Mouse (Mus musculus): Measurements from ENCODE around the gene Elmo3. TPM values are rescaled to one million over a fixed set of nuclear protein-coding genes. Genes with fewer than 3 reads are reported as not detected.

Elmo3 gene
- 3.4 and 4.2 TPM in 2 replicates for polyA plus RNA-seq (2016; fragmentation: Nextera tagmentation; extraction: Ambion mirVana)

GRCm38 (mm10) chr8:105305211-105306145 is at the start of gene Elmo3:
Elmo3 (plus strand) TSS chr8:105305601.
- H3K4me3 ChIP-seq, result peak within 1 kb of the TSS; percentile 32
- WGBS, result 6% methylated on average over 29 of the region's 30 CpGs
- H3K4me2 ChIP-seq (replicated peaks), result peak within 1 kb of the TSS; percentile 74
- H3K9me3 ChIP-seq, result no peaks in the 10 kb centered on the region
- H3K36me3 ChIP-seq, result peaks cover 65% of the 10 kb centered on the region
- H3K9ac ChIP-seq, result peak within 1 kb of the TSS; percentile 49
- ATAC-seq (ENCODE audit: insufficient number of reproducible peaks, insufficient read depth, low FRiP score, low TSS enrichment), result peak; percentile 49
- peak within 1 kb of the TSS; percentile 73 for H3K27ac ChIP-seq
- H3K27me3 ChIP-seq, result no peaks in the 10 kb centered on the region
- H3K4me1 ChIP-seq, result peaks cover 25% of the 10 kb centered on the region

- H3K4me3 ChIP-seq, result no peak overlapping the region
- peaks cover 65% of the 10 kb centered on the region for H3K27me3 ChIP-seq
- H3K9ac ChIP-seq, result no peak overlapping the region
- no peak for ATAC-seq (ENCODE audit: insufficient number of reproducible peaks, insufficient read depth, low FRiP score, low TSS enrichment)
- H3K4me1 ChIP-seq, result peaks cover 27% of the 10 kb centered on the region
- no peaks in the 10 kb centered on the region for H3K36me3 ChIP-seq
- H3K27ac ChIP-seq, result no peak overlapping the region
- no peak overlapping the region for H3K4me2 ChIP-seq (replicated peaks)
- no peaks in the 10 kb centered on the region for H3K9me3 ChIP-seq
- 69% methylated on average over 7 of the region's 7 CpGs for WGBS
Observed at GRCm38 (mm10) chr8:105257318-105258114, 47.9 kb upstream of the Elmo3 start.

- WGBS, result 3% methylated on average over 55 of the region's 55 CpGs
- Histone ChIP-seq H3K9ac (peak overlapping the region; percentile 42; the same call in 1 of the 2 replicates), H3K4me3 (peak overlapping the region; percentile 34), H3K27me3 (peaks cover 81% of the 10 kb centered on the region), H3K9me3 (no peaks in the 10 kb centered on the region), H3K27ac (no peak overlapping the region), H3K4me2 (replicated peaks) (peak overlapping the region; percentile 69), H3K36me3 (no peaks in the 10 kb centered on the region), H3K4me1 (peaks cover 26% of the 10 kb centered on the region)
- ATAC-seq (ENCODE audit: insufficient number of reproducible peaks, insufficient read depth, low FRiP score, low TSS enrichment), result peak; percentile 29
Observed at GRCm38 (mm10) chr8:105258911-105259720, 46.3 kb upstream of the Elmo3 start.

GRCm38 (mm10) chr8:105259721-105260320 is 45.6 kb upstream of the Elmo3 start:
- H3K9me3 ChIP-seq, result no peaks in the 10 kb centered on the region
- WGBS, result 4% methylated on average over 30 of the region's 30 CpGs
- no peaks in the 10 kb centered on the region for H3K36me3 ChIP-seq
- H3K9ac ChIP-seq, result peak overlapping the region; percentile 42; the same call in 1 of the 2 replicates
- ATAC-seq (ENCODE audit: insufficient number of reproducible peaks, insufficient read depth, low FRiP score, low TSS enrichment), result peak; percentile 22
- H3K4me2 ChIP-seq (replicated peaks), result peak overlapping the region; percentile 69
- peaks cover 87% of the 10 kb centered on the region for H3K27me3 ChIP-seq
- no peak overlapping the region for H3K27ac ChIP-seq
- H3K4me3 ChIP-seq, result peak overlapping the region; percentile 34
- peaks cover 24% of the 10 kb centered on the region for H3K4me1 ChIP-seq

GRCm38 (mm10) chr8:105260371-105261099 is 44.9 kb upstream of the Elmo3 start:
- Histone ChIP-seq H3K9me3 (no peaks in the 10 kb centered on the region), H3K36me3 (no peaks in the 10 kb centered on the region), H3K4me1 (peaks cover 20% of the 10 kb centered on the region), H3K9ac (no peak overlapping the region), H3K27ac (no peak overlapping the region), H3K4me3 (no peak overlapping the region), H3K4me2 (replicated peaks) (no peak overlapping the region), H3K27me3 (peaks cover 94% of the 10 kb centered on the region)
- ATAC-seq (ENCODE audit: insufficient number of reproducible peaks, insufficient read depth, low FRiP score, low TSS enrichment), result no peak
- 68% methylated on average over 7 of the region's 7 CpGs for WGBS

GRCm38 (mm10) chr8:105261326-105261980 is 43.9 kb upstream of the Elmo3 start:
- no peaks in the 10 kb centered on the region for H3K36me3 ChIP-seq
- no peak overlapping the region for H3K4me3 ChIP-seq
- no peak for ATAC-seq (ENCODE audit: insufficient number of reproducible peaks, insufficient read depth, low FRiP score, low TSS enrichment)
- H3K4me1 ChIP-seq, result peaks cover 19% of the 10 kb centered on the region
- H3K9ac ChIP-seq, result no peak overlapping the region
- H3K4me2 ChIP-seq (replicated peaks), result no peak overlapping the region
- no peak overlapping the region for H3K27ac ChIP-seq
- peaks cover 94% of the 10 kb centered on the region for H3K27me3 ChIP-seq
- peaks cover 5% of the 10 kb centered on the region; the same call in 1 of the 2 replicates for H3K9me3 ChIP-seq
- 84% methylated on average over 12 of the region's 12 CpGs for WGBS

- peak overlapping the region; percentile 56 for H3K4me3 ChIP-seq
- no peak overlapping the region for H3K27ac ChIP-seq
- no peak overlapping the region for H3K9ac ChIP-seq
- H3K36me3 ChIP-seq, result no peaks in the 10 kb centered on the region
- peak overlapping the region; percentile 73; the same call in 1 of the 2 replicates for H3K4me2 ChIP-seq (replicated peaks)
- peaks cover 27% of the 10 kb centered on the region for H3K4me1 ChIP-seq
- 36% methylated on average over 16 of the region's 16 CpGs for WGBS
- no peak for ATAC-seq (ENCODE audit: insufficient number of reproducible peaks, insufficient read depth, low FRiP score, low TSS enrichment)
- peaks cover 95% of the 10 kb centered on the region for H3K27me3 ChIP-seq
- H3K9me3 ChIP-seq, result peaks cover 5% of the 10 kb centered on the region; the same call in 1 of the 2 replicates
Observed at GRCm38 (mm10) chr8:105263244-105263912, 42.0 kb upstream of the Elmo3 start.

- H3K4me1 ChIP-seq, result peaks cover 24% of the 10 kb centered on the region
- peaks cover 95% of the 10 kb centered on the region for H3K27me3 ChIP-seq
- H3K27ac ChIP-seq, result no peak within 1 kb of the TSS
- 1% methylated on average over 54 of the region's 54 CpGs for WGBS
- H3K4me2 ChIP-seq (replicated peaks), result peak within 1 kb of the TSS; percentile 73
- peaks cover 5% of the 10 kb centered on the region; the same call in 1 of the 2 replicates for H3K9me3 ChIP-seq
- peak within 1 kb of the TSS; percentile 56 for H3K4me3 ChIP-seq
- peak within 1 kb of the TSS; percentile 62 for H3K9ac ChIP-seq
- H3K36me3 ChIP-seq, result no peaks in the 10 kb centered on the region
- no peak for ATAC-seq (ENCODE audit: insufficient number of reproducible peaks, insufficient read depth, low FRiP score, low TSS enrichment)
Observed at GRCm38 (mm10) chr8:105264024-105264982, 41.1 kb upstream of the Elmo3 start, which contains the start of the genes Tradd and Fbxl8. Tradd (minus strand) TSS chr8:105264609. Fbxl8 (plus strand) TSS chr8:105264648.

GRCm38 (mm10) chr8:105265128-105265527 is 40.3 kb upstream of the Elmo3 start:
- H3K9ac ChIP-seq, result no peak overlapping the region

More at GRCm38 (mm10) chr8:105265128-105265527, 40.3 kb upstream of the Elmo3 start:
- H3K27ac ChIP-seq, result no peak overlapping the region
- peak overlapping the region; percentile 56 for H3K4me3 ChIP-seq
- no peak for ATAC-seq (ENCODE audit: insufficient number of reproducible peaks, insufficient read depth, low FRiP score, low TSS enrichment)
- H3K9me3 ChIP-seq, result peaks cover 5% of the 10 kb centered on the region; the same call in 1 of the 2 replicates
- no peaks in the 10 kb centered on the region for H3K36me3 ChIP-seq
- peak overlapping the region; percentile 73 for H3K4me2 ChIP-seq (replicated peaks)
- H3K27me3 ChIP-seq, result peaks cover 95% of the 10 kb centered on the region
- WGBS, result 13% methylated on average over 10 of the region's 10 CpGs
- peaks cover 26% of the 10 kb centered on the region for H3K4me1 ChIP-seq

Data from embryonic facial prominence, embryonic 12.5 days (tissue).